Mouse (Mus musculus) ES-E14 (cell line): ENCODE results near the gene Lss.

Experiments used
- HCFC1 ChIP-seq: IDR thresholded peaks from 2 replicates; pipeline ENCODE4 v1.6.1; 2012; ENCODE audit warnings: low read length, inconsistent platforms, borderline replicate concordance; ENCODE audit not compliant: insufficient read depth
- MAFK ChIP-seq: IDR thresholded peaks from 2 replicates; pipeline ENCODE4 v1.6.1; 2014; ENCODE audit warnings: mild to moderate bottlenecking, low read depth, low read length, inconsistent platforms; ENCODE audit not compliant: insufficient read depth
- ZC3H11A ChIP-seq: IDR thresholded peaks from 2 replicates; pipeline ENCODE4 v1.6.1; 2012; ENCODE audit warnings: low read depth, mild to moderate bottlenecking, inconsistent platforms, low read length, borderline replicate concordance
- ZNF384 ChIP-seq: IDR thresholded peaks from 2 replicates; pipeline ENCODE4 v1.6.1; 2012; ENCODE audit warnings: low read depth, low read length, inconsistent platforms

- TF ChIP-seq ZC3H11A: no peak
- TF ChIP-seq MAFK: no peak
- TF ChIP-seq HCFC1: no peak
- no peak for TF ChIP-seq ZNF384
Measured at GRCm38 (mm10) chr10:76548218-76548617, 16.8 kb downstream of the Lss start.
